Mouse (Mus musculus): Measurements from ENCODE around the gene Tex14. TPM values are rescaled to one million over a fixed set of nuclear protein-coding genes. Genes with fewer than 3 reads are reported as not detected.

Gene Tex14
- total RNA-seq, 2 experiments from 2014 or later: 0.25 to 0.32 TPM

DNA sequence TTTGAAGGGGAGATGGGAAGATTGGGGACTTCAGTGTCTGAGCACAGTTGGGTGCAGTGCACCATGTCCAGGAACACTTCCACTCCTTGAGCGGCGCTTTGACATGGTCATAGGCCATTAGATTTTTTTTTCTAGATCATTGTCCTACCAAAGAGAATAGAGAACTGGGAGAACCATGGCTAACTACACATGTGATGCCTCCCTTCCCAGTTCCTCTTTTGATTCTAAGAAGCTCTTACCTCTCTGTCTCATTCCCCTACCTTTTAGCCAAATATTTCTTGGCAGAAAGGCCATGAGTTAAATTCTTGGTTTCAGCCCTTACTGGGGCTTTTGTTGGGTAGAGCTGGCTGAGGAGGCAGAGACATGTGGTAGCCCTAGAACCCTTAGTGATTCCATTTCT, 198.7 kb downstream of the Tex14 start:
- DNase-seq (ENCODE audit: low spot score in 2 of 2): no peak
- intact Hi-C loops (cut with DNase I): no loop called here

Other genes with a start within 250 kb of the Tex14 start
- 100 to 1,000 TPM; 153 to 162 TPM for gene Ppm1e, start 46.0 kb upstream of the Tex14 start, total RNA-seq (2021)
- 1 to 10 TPM; 4.1 TPM for gene Rad51c, start 111 bp upstream of the Tex14 start, total RNA-seq (2021)
- not detected for gene Gm11492, start 161.6 kb downstream of the Tex14 start, total RNA-seq (2021)
- gene Sept4, start 163.8 kb downstream of the Tex14 start, total RNA-seq (2021): 100 to 1,000 TPM; 135 to 151 TPM
- gene Mtmr4, start 187.1 kb downstream of the Tex14 start, total RNA-seq (2021): 10 to 100 TPM; 90.6 to 95.2 TPM
- under 1 TPM; 0.27 to 0.71 TPM for gene Hsf5, start 212.1 kb downstream of the Tex14 start, total RNA-seq (2021)

Measured in left cerebral cortex, postnatal 25 days (tissue).